Mouse (Mus musculus): ENCODE measurements around the gene Polr3gl.

The Polr3gl gene

DNA sequence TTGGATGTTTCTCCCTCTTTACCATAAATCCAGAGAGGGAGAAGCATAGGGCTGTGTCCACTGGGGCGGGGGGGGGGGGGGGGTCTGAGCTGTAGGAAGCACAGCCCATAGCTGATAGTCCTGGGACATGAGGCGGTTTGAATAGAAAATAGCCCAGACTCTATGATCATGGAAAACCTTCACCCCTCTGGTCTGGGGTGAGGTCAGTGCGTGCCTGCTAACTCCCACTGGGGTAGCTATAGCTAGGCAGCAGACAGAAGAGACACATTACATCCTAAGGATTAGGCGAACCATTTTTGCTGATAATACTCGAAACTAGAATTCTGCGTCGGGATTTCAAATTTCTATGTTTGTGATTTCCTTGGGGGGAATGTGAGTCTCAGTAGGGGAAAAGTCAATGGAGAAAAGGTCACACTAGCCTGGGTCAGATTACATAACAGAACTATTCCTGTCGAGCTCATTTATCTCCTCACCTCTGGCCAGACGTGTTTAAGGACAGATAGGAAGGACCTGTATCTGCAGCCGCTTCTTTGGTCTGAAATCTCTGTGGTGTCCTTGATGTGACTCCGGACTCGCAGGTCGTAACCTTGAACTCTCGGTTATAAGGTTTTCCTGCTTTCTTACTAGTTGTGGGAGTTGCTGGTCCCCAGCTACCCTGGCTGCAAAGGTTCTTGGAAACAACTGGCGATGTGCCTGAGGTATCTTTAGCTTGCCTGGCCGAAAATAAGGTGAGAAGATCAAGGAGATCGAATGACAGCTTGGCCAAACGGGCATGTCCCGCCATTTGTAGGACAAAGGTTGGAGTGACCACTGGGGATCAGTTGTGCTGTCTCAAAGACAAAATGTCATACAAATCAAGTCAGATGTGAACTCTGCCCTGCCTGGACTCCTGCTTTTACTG lies 20.1 kb downstream of the Polr3gl start:
- no peak for DNase-seq (ENCODE audit: low read depth)

DNA sequence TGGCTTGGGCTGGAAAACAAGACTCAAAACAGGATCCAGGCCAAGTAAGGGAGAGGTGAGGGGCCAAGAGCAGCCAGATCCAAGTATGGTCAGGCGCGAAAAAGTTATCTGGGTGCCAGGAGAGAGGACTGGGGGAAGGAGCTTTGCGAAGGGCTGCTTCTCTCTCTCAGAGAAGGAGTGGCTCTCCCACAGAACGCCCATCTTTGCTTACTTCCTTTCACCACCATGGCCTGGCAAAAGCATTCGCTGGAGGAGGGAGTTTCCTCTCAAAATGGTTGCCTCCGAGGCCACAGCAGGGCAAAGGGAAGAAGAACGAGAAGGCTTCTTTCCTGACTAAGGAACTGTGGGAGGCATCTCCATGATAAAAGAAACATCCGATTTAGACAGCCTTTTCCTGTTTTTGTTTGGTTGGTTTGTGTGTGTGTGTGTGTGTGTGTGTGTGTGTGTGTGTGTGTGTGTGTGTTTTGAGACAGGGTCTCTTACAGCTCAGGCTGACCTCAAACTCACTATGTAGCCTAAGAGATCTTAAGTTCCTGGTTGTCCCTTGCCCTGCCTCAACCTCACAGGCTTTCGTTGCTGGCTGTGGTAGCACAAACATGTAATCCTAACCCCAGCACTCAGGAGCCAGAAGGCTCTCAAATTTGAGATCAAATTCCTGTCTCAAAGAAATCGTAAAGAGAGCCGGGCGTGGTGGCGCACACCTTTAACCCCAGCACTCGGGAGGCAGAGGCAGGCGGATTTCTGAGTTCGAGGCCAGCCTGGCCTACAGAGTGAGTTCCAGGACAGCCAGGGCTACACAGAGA lies 21.9 kb downstream of the Polr3gl start:
- DNase-seq (ENCODE audit: low read depth), result no peak

DNA sequence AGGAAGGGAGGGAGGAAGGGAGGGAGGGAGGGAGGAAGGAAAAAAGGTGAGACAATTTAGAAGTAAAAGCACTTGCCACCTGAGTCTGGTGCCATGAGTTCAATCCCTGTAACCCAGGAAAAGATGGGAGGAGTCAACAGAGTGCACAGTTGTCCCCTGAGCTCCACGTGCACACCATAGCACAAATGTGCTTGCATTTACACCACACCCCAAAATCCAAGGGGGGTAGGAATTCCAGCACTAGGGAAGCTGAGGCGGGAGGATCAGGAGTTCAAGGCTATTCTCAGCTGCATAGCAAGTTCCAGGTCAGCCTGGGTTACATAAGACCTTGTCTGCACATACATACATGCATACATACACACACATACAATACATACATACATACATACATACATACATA lies 22.6 kb downstream of the Polr3gl start:
- no peak for DNase-seq (ENCODE audit: low read depth)

DNA sequence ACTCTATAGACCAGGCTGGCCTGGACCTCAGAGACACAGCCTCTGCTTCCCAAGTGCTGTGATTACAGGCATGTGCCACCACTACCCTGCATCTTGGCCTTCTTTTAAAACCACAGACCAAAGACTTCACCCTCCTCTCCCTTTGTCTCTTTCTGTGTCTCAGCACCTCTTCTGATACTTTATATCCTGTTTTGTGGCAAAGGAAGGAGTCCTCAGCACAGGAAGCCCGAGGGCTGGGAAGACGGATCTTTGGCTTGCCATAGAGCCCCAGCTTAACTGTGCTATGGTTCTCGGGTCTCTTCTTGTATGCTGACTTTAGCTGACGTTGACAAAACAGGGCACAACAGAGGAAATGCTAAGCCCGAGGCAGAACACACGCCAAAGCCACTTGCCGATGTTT lies 23.3 kb downstream of the Polr3gl start:
- no peak for DNase-seq (ENCODE audit: low read depth)

DNA sequence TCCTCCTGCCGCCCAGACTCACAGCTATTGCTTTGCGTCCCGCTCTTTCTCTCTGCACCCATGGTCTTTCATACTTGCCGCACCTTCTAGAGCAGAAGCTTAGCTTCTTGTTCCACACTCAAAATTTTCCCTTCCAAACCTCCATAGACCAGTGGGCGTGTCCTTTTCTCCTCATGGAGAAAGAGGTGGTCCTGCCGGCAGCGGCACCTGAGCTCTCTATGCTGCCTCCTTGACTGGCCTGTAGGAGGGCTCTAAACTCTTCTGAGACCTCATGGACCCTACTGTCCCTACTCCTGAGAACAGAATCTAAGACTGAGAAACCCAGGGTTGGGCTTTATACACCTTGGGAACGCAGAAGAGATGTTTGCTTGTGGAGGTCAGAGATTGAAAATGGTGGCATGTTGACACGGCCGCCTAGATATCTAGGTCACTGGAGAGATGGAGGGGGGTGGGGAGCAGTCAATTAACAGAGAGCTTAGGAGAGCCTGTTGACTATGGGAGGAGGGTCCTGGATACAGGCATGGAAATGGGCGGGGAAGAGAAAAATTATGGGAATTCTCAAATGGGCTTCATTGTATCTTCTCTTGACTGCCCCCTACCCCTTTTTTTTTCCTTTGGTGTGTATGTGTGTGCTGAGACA lies 23.9 kb downstream of the Polr3gl start:
- DNase-seq (ENCODE audit: low read depth), result no peak

DNA sequence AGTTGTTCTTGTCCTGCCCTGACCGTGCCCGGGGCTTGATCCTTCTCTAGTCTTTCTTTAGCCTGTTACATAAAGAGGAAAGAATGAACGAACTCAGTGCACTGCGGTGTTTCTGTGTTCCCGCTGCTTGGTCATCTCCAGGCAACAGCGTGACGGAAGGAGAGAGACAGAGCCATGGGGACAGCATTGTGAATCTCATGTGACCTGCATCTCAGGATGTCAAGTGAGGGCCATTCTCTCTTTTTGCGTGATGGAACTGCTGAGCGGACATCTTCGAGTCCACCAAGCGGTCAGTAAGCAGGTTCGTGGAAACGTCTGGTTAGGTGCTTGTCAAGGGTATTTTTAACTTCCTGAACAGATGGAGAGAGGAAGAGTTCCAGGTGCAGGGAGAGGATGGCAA lies 24.5 kb downstream of the Polr3gl start:
- DNase-seq (ENCODE audit: low read depth), result no peak

DNA sequence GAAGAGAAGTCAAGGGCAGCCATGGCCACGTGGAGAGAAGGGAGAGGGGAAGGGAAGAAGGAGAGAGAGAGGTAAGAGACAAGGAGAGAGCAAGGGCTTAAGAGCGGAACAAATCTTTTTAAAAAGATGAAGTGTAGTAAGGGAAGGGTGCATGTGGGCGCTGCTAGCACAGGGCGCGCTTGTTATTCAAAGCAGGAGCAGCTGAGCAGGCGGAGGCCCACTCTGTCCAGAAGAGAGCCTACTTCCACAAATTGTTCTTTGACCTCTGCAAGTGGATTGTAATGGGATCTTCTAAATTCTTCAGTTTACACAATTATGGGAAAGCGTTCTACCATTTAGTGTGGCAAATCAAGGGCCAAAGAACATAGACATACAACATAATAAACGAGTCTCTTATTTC lies 25.4 kb downstream of the Polr3gl start:
- DNase-seq (ENCODE audit: low read depth), result no peak

DNA sequence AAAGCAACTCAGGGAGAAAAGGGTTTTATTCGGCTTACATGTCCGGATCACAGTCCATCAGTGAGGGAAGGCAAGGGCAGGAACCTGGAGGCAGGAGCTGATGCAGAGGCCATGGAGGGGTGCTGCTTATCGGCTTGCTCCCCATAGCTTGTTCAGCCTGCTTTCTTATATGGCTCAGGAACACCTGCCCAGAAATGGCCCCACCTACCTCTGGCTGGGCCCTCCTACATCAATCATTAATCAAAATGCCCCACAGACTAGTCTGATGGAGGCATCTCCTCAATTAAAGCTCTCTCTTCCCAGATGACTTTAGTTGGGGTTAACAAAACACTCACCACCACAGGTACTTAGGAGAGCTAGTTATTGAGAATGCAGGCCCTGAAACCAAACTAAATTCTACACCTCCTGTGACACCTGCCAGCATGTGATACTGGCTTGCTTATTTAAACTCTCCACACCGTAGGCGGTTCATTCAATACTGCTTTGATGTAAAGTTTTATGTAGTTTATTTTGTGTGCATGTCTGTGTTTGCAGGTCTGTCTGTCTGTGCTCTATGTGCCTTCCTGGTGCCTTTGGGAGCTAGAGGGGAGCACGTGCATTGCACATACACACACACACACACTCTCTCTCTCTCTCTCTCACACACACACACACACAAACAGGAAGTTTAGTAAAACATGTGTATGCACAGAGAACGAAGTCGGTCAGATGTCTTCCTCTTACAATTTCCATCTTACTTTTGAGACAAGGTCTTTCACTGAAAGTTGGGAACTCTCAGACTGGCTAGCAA lies 27.1 kb downstream of the Polr3gl start:
- no peak for DNase-seq (ENCODE audit: low read depth)

DNA sequence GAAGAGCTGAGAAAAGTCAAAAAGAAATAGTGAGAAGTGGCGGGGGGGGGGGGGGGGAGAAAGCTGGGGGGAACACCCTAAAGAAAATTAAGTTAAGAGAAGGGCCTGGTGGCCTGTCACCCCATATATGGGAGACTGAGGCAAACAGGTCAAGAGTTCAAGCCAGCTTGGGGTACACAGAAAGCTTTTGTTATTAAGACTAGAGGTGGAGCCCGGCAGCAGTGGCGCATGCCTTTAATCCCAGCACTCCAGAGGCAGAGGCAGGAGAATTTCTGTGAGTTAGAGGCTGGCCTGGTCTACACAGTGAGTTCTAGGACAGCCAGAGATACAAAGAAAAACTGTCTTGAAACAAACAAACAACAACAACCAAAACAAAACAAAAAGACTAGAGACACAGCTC lies 28.9 kb downstream of the Polr3gl start:
- no peak for DNase-seq (ENCODE audit: low read depth)

DNA sequence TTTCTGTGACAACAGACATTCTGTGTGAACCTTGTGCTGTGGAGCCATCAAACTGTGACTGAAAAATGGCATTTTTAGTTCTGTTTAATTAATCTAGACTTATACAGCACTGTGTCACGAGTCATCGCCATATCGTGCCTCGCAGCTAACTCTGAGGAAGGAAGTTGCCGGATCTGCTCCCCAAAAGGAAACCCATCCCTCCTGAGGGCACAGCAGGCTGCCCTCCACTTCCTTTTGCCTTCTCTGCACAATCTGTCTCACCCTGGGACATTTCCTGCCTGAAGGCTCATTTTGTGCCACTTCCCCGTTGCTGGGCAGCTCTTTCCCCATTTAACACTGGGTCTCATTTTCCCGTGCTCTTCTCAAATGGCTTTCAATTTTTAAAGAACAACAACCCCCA lies 29.3 kb downstream of the Polr3gl start:
- DNase-seq (ENCODE audit: low read depth), result no peak

DNA sequence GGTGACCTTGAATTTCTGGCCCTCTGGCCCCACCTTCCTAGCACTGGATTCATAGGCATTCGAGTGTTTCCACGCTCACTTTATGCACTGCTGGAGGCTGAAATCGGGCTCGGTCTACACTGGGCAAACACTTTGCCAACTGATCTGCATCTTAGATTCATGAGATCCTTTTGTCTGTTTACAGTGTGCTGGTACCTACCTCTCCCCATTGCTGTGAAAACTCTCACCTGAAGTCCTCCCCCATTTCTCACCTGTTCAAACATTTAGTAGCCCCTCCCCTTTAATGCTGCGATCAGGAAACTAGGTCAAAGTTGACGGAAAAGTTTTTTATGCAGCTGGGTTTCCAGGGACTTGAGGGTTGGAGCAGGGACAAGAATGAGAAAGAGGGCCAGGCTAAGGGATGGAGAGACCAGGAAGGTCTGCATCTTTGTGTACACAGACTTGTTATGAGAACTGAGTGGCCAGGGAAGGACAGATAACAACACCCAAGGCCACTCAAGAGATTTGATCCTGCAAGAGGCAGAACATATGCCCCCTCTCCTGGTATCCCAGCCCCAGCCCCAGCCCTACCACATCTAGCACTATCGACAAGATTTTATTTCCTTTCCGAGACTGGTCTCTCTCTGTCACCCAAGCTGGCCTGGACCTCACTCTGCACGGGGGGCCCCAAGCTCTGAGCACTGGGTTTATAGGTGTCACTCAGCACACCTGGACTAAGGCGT lies 29.9 kb downstream of the Polr3gl start:
- no peak for DNase-seq (ENCODE audit: low read depth)

DNA sequence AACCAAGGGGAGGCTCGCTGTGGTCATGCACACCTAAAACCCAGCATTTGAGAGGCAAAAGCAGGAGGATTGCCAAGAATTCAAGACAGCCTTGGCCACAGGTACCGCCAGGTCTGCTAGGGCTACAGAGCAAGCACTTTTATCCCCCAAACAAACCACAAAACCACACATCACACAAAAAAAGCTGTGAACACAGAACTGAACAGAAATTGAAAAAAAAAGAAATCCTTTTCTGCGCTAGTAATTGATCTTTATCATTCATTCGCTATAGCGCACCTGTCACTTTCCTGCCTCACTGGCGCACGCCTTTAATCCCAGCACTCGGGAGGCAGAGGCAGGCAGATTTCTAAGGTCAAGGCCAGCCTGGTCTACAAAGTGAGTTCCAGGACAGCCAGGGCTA lies 30.7 kb downstream of the Polr3gl start:
- no peak for DNase-seq (ENCODE audit: low read depth)

DNA sequence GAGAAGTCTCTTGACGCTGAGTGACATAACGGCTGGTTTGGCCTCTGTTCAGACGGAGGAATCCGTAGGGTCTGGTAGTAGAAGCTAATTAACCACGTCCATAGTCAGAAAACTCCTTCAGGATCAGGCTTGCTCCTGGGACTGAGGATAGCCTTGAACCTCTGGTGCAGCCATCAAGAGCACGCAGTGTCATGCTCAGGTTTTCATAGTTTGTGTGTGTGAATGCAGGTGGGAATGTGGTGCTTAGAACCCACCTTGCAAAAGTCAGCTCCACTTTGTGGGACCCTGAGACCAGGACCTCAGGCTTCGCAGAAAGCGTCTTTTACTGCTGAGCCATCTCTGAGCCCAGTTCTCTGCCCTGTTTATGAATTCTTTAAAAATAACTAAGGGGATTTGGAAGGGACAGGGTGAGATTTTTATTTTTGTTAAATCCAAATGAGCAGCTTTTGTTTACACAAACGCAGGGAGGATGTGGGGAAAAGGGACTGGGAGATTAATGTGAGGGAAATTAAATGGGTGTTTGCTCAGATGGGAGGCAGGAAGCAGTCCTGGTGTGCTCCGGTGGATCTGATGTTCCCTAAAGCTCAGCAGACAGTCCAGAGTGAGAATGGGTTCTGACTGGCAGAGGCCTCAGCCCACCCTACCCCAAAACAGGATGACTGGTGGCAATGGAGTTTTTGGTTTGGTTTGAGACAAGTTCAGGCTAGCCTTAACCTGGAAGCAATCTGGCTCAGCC lies 31.9 kb downstream of the Polr3gl start:
- no peak for DNase-seq (ENCODE audit: low read depth)

DNA sequence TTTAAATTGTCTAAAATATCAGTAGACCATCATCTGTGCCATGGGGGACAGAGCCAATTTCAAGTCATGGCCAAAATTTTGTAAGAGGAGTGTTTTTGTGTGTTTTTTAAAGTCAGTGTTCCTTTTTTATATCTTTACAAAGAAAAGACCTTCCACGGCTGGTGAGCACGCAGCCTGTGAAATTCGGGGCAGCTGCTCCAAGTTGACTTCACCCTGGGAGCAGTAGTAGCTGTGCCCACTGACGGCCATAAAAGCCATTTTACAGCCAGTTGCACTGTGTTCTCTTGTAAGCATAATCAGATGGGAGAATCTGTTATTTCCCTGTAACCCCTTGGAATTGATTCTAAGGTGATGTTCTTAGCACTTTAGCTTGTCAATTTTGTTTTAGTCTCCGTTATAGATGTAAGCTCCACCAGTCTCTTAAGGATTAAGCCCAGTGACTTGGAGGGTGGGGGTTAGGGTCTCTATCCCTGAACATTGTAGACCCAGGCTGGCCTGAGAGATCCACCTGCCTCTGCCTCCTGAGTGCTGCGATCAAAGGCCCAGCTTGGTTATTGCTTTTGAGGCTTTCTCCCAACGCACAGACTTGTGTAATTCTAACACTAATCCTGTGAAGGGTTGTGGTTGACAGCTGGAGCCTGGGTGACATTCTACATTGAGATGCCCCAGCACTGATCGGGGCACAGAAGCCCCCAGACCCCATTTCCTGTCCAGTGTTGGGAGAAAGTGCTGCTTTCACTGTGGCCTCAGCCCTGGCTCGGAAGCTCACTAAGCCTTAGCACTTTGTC lies 32.9 kb downstream of the Polr3gl start:
- no peak for DNase-seq (ENCODE audit: low read depth)

DNA sequence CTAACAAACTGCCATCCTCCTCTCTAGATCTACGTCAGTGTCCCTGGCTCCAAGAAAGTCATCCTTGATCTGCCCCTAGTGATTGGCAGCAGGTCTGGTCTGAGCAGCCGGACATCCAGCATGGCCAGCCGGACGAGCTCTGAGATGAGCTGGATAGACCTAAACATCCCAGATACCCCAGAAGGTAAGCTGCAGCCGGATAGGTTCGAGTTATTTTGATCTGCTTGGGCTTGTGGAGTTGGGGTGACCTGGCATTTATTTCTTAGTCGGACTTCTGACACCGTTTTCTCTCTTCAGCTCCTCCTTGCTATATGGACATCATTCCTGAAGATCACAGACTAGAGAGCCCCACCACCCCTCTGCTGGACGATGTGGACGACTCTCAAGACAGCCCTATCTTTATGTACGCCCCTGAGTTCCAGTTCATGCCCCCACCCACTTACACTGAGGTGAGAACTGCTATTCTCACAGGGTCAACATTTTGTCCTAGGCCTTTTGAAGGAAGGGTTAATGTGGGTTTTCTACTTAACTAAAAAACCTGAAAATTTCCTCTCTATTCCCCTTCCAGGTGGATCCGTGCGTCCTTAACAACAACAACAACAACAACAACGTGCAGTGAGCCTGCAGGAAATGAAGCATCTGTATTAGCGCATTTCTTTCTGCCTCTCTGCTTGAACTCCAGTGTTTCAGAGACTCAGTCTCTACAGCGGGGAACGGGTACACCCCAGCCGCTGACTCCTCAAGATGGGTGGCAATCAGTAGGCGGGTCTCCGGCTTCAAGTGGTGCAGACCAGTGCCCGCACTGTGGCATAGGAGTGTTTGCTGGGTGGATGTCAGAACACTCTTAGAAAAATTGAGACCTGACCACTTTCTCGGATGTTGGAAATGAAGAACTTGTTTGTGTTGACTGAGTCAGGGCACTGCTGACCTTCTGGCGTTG lies 33.8 kb downstream of the Polr3gl start:
- DNase-seq (ENCODE audit: low read depth), result no peak

DNA sequence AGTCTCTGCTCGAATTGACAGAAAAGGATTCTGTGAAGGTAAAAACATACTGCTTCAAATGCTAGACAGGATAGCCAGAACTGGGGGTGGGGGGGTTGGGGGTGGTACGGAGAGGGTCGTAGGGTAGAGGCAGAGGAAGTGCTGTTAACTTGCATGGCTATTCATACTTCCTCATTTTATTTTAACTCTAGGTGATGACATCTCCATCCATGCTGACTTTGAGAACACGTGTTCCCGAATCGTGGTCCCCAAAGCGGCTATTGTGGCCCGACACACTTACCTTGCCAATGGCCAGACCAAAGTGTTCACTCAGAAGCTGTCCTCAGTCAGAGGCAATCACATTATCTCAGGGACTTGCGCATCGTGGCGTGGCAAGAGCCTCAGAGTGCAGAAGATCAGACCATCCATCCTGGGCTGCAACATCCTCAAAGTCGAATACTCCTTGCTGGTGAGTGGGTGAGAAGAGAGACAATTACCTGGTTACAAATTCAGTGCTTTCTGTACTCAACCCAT lies 34.5 kb downstream of the Polr3gl start:
- DNase-seq (ENCODE audit: low read depth), result no peak

DNA sequence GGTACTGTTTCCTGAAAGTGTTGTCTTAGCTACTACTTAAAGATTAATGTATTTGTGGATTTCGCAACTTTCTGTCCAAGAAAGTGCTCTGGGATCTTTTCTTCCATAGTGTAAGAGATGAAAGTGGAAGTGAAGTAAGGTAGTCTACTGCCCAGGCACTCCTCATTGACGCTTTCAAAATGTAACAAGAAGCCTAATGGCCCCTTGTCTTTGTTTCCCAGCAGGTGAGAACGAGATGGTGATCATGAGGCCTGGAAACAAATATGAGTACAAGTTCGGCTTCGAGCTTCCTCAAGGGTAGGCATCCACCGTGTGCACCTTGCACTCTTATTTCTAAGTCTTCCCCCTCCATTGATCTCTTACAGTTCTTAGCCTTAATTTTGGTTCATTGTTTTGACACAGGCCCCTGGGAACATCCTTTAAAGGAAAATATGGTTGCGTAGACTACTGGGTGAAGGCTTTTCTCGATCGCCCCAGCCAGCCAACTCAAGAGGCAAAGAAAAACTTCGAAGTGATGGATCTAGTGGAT lies 35.2 kb downstream of the Polr3gl start:
- no peak for DNase-seq (ENCODE audit: low read depth)

DNA sequence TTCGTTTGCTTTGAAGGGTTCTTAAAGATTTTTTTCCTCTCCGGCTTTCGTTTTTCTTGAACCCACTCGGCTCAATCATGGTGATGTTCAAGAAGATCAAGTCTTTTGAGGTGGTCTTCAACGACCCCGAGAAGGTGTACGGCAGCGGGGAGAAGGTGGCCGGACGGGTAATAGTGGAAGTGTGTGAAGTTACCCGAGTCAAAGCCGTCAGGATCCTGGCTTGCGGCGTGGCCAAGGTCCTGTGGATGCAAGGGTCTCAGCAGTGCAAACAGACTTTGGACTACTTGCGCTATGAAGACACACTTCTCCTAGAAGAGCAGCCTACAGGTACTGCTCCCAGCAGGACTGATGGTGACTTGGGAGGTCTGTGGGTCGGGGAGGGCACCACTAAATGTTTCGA lies 35.8 kb downstream of the Polr3gl start:
- no peak for DNase-seq (ENCODE audit: low read depth)
